Comparison of ENCODE assay signal across 8 mouse cellular contexts in genomic region chr3:142474349-142474983, GRCm38 (mm10). TPM values are rescaled to one million over a fixed set of nuclear protein-coding genes. Genes with fewer than 3 reads are reported as not detected.
DNase-seq lines count a peak whose midpoint lies in the region; ATAC-seq lines count a peak whose summit lies in the region.

No protein-coding gene starts in this region.

- no peaks in the 10 kb centered on the region for H3K9me3 ChIP-seq in embryonic facial prominence, embryonic 10.5 days
- H3K9me3 ChIP-seq in megakaryocyte, embryonic 14.5 days: no peaks in the 10 kb centered on the region

- ATAC-seq in CD4-positive, CD25-positive, alpha-beta regulatory T cell, adult 4 months: peak; percentile 75
- peak; percentile 81 for ATAC-seq in inflammation-experienced regulatory T-cells, adult 6 months

- no peaks in the 10 kb centered on the region for H3K36me3 ChIP-seq in embryonic facial prominence, embryonic 10.5 days (replicated peaks)
- H3K36me3 ChIP-seq in megakaryocyte, embryonic 14.5 days (replicated peaks; ENCODE audit: low read length): no peaks in the 10 kb centered on the region

- no peaks in the 10 kb centered on the region for H3K27me3 ChIP-seq in embryonic facial prominence, embryonic 10.5 days (replicated peaks; ENCODE audit: low read depth, poor library complexity, severe bottlenecking)
- H3K27me3 ChIP-seq in megakaryocyte, embryonic 14.5 days (replicated peaks): peaks cover 12% of the 10 kb centered on the region

- peak; percentile 79 for DNase-seq in heart, adult 11 months
- no peak for DNase-seq in heart, adult 8-10 months (ENCODE audit: low spot score)
- DNase-seq in embryonic facial prominence, embryonic 10.5 days (ENCODE audit: low spot score): peak; percentile 24
- peak; percentile 21 for DNase-seq in thymus, postnatal 4 days
- DNase-seq in gastrocnemius, adult 8-10 months (ENCODE audit: low spot score in 2 of 2): no peak

- H3K4me1 ChIP-seq in embryonic facial prominence, embryonic 10.5 days: no peaks in the 10 kb centered on the region
- H3K4me1 ChIP-seq in megakaryocyte, embryonic 14.5 days: peaks cover 13% of the 10 kb centered on the region

- WGBS in embryonic facial prominence, embryonic 10.5 days: 27% methylated on average over 11 of the region's 11 CpGs

- no peak overlapping the region for H3K4me3 ChIP-seq in embryonic facial prominence, embryonic 10.5 days
- H3K4me3 ChIP-seq in megakaryocyte, embryonic 14.5 days (replicated peaks): peak overlapping the region; percentile 73

- H3K27ac ChIP-seq in embryonic facial prominence, embryonic 10.5 days (replicated peaks): no peak overlapping the region

RNA-seq across cellular contexts. Expression of gene Gbp5, which starts 19.3 kb away (rescaled TPM):
- total RNA-seq in heart, adult 8-10 months (2022): 1 to 10 TPM; 6.6 to 8.4 (median 7.6) TPM
- 10 to 100 TPM; 18.3 to 29.5 TPM for polyA plus RNA-seq in CD4-positive, CD25-positive, alpha-beta regulatory T cell, adult 4 months (2017; shearing (Covaris generic))
- not detected in 2 replicates for polyA plus RNA-seq in embryonic facial prominence, embryonic 10.5 days (2016; fragmentation: Nextera tagmentation; extraction: Ambion mirVana)
- polyA plus RNA-seq in inflammation-experienced regulatory T-cells, adult 6 months (2017; shearing (Covaris generic)): 10 to 100 TPM; 12.0 to 15.8 (median 12.4) TPM
- 0.45 TPM in 1 of 2 replicates, not detected in the other for polyA plus RNA-seq in megakaryocyte, embryonic 14.5 days (2012; ENCODE audit: insufficient read depth, low replicate concordance)
- total RNA-seq in gastrocnemius, adult 8-10 months (2022): 1 to 10 TPM; 1.7 to 3.7 (median 2.1) TPM

RNA-seq across cellular contexts. Expression of gene Gbp7, which starts 55.7 kb away (rescaled TPM):
- total RNA-seq in heart, adult 8-10 months (2022): 1 to 10 TPM; 6.2 to 8.1 (median 7.3) TPM
- polyA plus RNA-seq in CD4-positive, CD25-positive, alpha-beta regulatory T cell, adult 4 months (2017; shearing (Covaris generic)): 100 to 1,000 TPM; 242 to 294 TPM
- polyA plus RNA-seq in embryonic facial prominence, embryonic 10.5 days (2016; fragmentation: Nextera tagmentation; extraction: Ambion mirVana): 0.69 and 1.0 TPM in 2 replicates
- 100 to 1,000 TPM; 180 to 223 (median 211) TPM for polyA plus RNA-seq in inflammation-experienced regulatory T-cells, adult 6 months (2017; shearing (Covaris generic))
- polyA plus RNA-seq in megakaryocyte, embryonic 14.5 days (2012; ENCODE audit: insufficient read depth, low replicate concordance): 0.82 TPM in 1 of 2 replicates, not detected in the other
- 1 to 10 TPM; 3.0 to 7.7 (median 5.5) TPM for total RNA-seq in gastrocnemius, adult 8-10 months (2022)

Comparison
In these comparisons a context has a peak if more than half of its experiments do, and no peak if none do; other contexts are left out.
1. DNase-seq: peak in heart, adult 11 months (single experiment), embryonic facial prominence, embryonic 10.5 days (single experiment) and thymus, postnatal 4 days (single experiment); none in heart, adult 8-10 months (single experiment) and gastrocnemius, adult 8-10 months (0 of 2).
2. RNA of gene Gbp7, which starts 55.7 kb away (polyA plus RNA-seq): 242 to 294 TPM in CD4-positive, CD25-positive, alpha-beta regulatory T cell, adult 4 months and 180 to 223 TPM in inflammation-experienced regulatory T-cells, adult 6 months; 0.82 TPM in megakaryocyte, embryonic 14.5 days and 0.69 to 1.0 TPM in embryonic facial prominence, embryonic 10.5 days; every median in the first group is over 10 times any median in the second.